Mouse (Mus musculus) layer of hippocampus, postnatal 36 days (tissue): Measurements from ENCODE around the gene Tmem18. TPM values are rescaled to one million over a fixed set of nuclear protein-coding genes. Genes with fewer than 3 reads are reported as not detected.

ENCODE experiments used
- DNase-seq, 2 experiments: peaks; one replicate each; pipeline ENCODE4 v3.0.0; 2022
- total RNA-seq, 2 experiments: library from RNA; stranded (reverse); gene quantifications; 2 replicates each; pipeline ENCODE4 v1.2.3; 2021

The Tmem18 gene
- total RNA-seq = 10 to 100 TPM; 37.4 to 39.3 TPM

DNA sequence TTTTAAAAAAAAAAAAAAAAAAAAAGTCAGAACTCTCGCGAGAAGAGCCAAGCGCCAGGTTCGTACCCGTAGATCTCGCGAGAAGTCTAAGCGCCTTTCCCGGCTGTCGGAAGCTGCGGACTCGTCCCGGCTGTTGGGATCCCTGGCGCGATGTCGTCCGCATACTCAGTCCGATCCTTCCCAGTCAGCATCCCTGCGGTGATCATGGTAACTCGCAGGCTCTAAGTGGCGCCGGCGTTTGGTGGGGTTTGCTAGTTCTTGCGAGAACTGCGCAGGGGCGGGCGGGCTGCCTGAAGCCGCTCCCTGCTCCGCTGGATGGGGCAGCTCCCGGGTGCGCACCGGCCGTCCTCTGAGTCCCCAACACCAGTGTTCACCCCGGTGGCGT is at the start of gene Tmem18:
TSS of gene Tmem18 (plus strand) at position 71 of the 385 bp plus-strand sequence.
- peak; percentile 75 to 84 for DNase-seq

DNA sequence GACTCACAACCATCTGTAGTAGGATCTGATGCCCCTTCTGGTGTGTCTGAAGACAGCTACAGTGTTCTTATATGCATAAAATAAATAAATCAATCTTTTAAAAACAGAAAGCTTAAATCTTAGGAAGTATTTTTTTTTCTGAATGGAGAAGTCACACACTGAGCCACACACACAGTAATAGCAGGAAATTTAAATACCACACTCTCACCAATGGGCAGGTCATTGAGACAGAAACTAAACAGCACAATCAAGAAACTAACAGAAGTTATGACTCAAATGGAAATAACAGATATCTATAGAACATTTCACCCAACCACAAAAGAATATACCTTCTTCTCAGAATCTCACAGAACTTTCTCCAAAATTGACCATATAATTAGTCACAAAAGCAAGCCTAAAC is 26.9 kb upstream of the Tmem18 start:
- no peak for DNase-seq

DNA sequence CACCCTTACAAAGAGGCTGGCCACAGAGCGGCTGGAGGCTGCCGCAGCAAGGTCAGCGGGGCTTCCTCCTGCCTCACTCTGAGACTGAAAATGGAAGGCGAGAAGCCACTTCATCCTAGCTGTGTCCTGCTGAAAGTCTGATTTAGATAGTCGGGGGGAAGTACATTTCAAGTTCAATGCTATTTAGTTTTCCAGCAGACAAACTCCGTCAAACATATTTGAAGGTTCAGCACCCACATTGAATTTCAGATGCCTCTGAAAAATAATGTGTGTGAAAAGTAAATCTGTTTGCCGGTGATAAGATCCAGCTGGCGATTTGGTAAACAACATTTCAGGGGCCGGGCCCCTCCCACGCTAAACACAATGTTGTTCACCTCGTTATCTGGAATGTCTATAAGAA is 22.8 kb upstream of the Tmem18 start:
- DNase-seq = no peak

DNA sequence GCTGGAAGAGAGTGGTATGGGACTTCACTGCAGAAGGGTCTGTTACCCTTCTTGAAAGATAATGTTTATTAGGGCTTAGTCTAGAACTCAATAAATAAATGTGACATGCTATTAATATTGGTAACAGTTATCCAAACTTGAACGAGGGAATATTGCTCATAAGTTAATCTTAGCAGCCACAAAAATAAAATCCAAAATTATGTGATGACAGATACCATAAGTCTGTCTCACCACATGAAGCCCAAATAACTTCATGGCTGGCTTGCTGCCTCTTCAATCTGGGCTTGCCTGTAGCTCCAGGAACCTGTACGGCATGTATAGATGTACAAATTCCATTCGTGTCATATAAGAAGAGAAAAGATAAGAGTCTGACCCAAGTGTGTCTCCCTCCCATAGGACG is 12.2 kb upstream of the Tmem18 start:
- no peak for DNase-seq

DNA sequence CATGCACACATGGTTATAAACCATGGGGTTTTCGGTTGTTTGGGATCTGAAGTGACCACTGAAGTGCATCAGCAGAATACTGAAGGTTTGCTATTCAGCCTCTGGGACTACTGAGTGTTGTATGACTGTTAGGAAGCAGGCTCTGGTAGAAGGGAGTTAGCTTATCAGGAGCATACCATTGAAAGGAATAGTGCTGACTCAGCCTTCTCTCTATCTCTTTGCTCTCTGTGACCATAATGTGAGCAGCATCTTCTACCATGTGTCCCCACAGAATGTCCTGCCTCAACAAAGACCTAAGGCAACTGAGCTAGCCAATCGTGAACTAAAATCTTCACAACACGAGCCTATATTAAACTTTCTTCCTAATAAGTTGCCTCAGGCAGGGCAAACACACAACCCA is 8.3 kb upstream of the Tmem18 start:
- no peak for DNase-seq

DNA sequence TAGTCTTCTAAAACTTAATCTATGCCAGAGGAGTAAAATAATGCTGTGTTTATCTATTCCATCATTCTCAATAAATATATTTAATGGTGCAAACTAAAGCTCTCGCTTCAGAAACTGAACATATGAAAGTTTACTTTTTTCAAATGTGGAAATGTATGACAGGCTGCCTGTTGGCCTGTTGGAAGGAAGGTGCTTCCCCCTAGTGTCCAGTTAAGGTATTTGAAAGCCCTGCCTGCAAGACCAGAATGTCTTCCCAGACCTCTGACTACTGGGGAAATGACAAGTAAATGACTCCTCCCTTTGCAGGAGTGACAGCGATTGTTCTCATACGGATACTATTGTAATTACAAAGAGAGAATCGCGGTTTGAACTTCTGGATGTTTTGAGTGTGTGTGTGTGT is 6.2 kb upstream of the Tmem18 start:
- peak; percentile 46 to 66 for DNase-seq

DNA sequence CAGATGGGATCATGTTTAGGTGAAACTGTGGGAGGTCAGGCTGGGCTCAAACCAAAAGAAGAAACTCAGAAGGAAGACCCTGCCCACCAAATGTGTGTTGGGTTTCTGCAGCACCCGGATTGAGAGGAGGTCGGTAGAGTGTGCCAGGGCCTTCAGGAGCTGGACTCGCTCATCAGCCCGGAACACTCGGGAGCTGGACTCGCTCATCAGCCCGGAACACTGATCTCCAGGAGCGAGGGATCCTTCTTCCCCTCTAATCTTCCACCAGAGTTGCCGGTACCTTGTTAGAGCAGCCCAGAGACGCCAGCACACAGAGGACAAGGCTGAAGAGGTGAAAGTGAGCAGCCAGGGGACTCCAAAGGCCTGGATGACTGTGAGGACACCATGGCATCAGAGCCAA is 2.9 kb upstream of the Tmem18 start:
- no peak for DNase-seq

DNA sequence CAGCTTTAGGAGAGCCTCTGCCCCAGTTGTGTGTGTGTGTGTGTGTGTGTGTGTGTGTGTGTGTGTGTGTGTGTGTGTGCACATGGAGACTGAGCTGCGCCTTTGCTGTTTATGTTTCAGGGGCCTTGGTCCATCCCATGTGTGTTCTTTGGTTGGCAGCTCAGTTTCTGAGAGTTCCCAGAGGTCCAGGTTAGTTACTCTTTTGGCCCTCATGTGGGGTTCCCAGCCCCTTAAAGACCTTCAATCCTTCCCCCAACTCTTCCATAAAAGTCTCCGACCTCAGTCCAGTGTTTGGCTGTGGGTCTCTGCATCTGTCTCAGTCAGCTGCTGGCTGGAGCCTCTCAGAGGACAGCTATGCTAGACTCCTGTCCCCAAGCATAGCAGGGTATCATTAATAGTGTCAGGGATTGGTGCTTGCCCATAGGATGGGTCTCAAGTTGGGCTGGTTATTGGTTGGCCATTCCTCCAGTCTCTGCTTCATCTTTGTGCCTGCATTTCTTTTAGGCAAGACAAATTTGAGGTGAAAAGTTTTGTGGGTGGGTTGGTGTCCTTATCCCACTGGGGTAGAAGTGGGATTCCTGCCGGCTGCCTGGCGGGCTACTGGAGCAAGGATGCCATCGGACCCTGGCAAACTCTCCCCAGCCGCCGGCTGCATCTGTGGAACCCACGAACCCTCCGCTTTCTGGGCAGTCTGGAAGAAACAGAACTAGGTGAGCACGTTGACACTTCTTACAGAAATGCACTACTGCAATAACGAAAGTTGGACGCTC is 455 bp upstream of the Tmem18 start:
- peak; percentile 14 to 20 for DNase-seq

DNA sequence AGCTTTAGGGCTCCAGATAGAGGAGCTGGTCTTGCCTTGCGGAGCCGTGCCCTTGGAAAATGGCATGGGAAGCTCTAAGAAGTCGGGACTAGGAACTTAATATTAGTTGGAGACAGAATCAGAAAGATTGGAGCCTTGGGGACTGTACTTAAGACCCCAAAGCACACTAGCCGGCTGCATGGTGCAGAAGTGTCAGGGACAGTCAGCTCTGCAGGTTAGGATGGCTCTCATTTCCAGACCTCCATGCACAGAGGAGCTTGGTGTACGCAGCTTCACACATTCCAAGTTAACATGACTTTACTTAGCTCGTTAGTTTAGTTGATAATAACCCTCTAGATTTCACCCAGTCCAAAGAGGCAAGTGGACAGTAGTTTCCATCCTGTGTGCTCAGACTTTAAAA is 637 bp downstream of the Tmem18 start:
- DNase-seq = no peak

DNA sequence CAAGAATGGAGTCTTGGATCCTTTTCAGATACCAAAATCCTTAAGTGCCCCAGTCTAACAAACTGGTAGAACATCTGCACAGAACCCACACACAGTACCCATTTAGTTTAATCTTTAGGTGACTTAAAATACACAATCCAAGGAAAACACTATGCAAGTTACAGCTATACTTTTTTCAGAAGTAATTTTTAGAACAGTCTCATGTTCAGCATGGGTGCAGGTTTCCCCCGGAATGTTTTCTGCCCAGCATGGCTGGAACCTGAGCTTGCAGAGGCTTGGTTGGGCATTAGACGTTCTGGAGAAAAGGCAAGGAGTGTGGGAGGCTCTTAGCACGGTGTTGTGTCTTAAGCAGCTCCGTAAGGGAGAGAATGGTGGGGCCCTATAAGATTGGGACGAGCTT is 7.6 kb downstream of the Tmem18 start:
- DNase-seq = no peak

DNA sequence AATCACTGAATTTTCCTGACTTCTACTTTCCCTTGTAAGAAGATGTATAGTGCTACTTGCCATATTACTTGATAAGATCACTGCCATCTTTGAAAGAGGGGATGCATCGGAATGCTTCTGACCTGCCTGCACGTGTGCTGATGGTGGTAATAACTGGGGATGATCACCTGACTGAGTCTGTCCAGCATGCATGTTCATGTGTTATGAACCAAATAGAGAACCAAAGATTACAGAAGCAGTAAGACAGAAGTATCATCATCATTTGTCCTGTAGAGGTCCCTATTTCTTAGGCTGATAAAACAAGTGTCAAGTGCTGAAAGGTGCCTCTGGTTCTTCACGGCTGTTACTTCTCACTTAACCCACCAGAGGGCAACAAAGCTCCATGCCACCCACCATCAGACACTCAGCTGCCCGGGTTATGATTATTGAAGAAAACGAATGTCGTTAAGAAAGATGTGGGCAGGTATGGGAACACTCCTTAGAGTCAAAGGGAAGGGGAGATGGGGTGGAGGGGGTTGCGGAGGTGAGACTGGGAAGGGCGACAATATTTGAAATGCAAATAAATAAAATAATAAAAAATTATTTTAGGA is 12.7 kb downstream of the Tmem18 start:
- peak; percentile 41 to 65 for DNase-seq

DNA sequence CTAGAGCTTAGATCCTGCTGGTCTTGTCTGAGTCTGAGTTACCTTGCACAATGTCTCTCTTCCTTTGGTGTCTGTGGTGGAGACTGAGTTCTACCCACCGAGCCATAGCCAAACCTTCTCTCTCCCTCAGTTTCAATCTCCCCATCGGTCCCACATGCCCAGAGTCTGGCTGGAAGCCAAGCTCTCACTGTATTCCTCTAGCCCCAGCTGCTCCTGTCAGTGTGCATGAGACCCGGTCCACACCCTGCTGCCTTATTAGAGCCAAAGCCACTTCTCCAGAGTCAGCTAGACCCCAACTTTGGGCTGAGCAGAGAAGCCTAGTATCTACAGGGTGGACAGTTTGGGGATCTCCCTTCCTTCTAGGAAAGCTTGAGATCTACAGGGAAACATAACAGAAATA is 14.7 kb downstream of the Tmem18 start:
- DNase-seq = no peak

DNA sequence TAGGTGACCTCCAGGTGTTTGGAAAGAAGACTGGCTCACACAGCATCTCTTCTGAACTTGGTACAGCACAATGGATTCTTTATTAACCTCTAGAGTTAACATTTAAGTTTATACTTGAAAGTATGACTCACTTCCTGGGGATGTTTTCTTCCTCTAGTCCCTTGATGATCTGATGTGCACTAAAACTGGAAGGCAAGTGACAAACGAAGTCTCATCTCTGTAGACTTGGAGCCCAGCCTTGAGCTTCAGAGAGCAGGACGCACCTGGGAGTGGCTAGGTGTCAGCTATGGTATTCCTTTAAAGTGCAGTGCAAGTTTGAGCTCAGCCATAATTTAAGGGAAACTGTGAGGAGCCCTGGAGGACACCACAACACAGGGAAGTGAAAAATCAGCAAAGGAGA is 15.2 kb downstream of the Tmem18 start:
- no peak for DNase-seq

DNA sequence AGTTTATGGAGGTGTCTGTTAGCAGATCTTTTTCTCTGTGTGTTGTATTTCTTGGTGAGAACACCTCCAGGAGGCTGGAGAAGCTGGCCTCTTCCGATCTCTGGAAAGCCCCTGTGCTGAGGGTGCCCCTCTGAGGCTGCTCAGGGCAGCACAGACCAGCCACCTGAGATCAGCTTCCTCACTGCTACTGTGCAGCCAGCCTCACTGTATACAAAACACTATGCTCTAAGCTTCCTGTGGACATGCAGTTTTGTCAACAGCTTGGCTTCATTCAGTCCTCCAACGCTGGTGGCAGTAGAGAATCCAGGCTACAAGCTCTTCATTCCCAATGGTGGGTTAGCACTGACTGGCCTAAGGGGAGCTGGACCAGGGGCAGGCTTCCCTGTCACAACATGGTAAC is 15.8 kb downstream of the Tmem18 start:
- no peak for DNase-seq

DNA sequence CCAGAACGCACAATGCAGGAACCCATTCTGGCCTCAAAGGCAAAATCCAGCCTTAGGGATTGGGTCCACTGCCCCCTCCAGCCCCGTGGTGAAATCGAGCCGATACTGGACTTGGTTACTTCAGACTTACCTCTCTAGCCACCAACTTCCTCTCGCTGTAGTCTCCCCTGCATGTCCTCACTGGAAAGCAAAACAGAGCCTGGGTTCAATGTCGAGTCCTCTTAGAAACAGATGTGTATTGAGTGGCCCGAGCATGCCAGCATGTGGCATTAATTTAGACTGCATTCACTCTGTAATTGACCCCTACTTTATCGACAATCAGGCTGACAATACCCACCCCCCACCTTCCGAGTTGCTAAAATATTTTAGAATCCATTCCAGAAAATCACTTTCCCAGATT is 19.8 kb downstream of the Tmem18 start:
- no peak for DNase-seq

DNA sequence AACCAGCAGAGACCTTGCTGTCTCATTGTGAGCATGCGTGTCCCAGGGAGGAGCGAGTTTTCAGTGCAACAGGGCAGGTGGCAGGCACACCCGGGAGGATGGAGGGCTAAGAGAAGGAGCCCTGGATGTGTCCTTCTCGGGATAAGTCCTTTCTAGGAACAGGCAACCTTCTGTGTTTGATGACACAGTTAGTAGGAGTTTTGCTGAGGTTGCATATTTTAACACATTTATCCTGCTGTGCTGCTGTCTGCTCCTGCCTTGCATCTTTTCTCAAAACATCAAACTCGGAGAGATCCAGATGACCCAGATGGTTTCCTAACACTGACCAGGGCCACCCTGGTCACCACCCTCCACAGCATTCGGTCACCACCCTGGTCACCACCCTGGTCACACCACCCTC is 20.6 kb downstream of the Tmem18 start:
- DNase-seq = no peak

DNA sequence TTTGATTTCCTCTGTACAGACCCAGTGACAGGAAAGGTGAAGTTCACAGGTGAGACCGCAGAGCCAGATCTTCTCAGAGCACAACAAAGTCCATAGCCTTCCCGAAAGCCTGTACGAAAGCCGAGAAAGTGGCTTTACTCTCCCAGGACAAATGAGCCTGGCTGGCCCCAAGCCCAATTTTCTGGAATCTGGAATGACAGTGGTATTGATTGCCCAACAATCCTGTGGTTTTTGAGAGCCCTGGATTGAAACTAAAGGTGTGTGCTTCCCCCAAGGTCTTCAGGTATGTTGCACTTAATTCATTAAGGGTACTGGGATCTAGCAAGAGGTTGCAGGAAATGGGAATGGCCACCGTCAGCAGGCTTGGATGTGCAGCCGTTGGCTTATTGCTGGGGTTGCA is 21.7 kb downstream of the Tmem18 start:
- no peak for DNase-seq

DNA sequence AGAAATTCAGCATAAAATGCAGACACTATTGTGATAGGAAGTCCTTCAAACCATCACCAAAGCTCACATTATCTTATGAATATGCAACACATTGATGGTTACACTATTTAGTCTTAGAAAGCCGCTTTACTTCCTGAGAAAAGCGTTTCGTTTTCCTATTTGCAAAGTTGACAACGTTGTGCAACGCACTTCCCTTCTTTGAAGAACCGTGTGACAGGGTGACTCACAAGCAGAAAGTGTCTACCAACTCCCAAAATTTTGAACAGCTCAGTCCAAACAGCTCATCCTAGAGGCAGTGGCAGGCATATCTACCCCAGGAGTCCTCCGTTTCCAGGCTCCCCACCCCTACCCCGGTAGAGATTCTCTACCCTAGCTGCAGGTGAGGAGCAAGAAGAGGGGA is 22.5 kb downstream of the Tmem18 start:
- DNase-seq = no peak

DNA sequence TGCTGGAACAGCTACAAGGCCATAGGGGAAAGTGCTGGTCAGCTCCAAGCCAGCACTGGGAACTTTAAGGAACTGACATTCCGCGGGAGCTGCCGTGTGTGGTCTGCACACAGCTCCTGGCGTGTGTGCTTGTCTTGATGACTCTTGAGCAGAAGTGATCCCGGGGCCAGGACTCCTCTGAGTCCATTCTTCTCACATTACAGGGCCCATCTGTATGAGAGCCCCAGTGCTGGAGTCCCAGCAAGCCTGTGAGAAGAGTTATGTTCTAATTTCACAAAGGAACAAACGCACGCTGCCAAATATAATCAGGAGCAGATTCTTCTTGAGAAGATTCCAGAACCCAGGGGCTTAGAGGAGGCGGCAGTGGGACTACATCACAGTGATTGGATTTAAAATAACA is 34.2 kb downstream of the Tmem18 start:
- no peak for DNase-seq

DNA sequence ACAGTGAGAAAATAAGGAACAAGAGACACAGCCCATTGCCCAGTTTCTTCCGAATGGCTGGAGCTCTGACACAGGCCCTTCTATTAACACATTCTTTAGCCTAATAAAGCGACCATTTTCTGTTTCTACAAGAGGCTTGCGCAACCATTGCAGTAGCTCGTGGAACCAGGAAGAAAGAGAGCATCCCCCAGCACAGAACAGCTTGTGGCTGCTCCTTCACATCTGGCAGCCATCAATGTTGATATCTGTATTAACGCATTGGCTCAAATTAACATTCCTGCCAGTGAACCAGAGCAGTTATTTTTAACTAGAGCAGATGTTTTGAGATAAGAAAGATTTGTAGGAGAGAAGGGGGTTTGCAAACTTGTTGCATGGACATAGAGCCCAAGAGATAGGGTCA is 44.2 kb downstream of the Tmem18 start:
- DNase-seq = no peak

DNA sequence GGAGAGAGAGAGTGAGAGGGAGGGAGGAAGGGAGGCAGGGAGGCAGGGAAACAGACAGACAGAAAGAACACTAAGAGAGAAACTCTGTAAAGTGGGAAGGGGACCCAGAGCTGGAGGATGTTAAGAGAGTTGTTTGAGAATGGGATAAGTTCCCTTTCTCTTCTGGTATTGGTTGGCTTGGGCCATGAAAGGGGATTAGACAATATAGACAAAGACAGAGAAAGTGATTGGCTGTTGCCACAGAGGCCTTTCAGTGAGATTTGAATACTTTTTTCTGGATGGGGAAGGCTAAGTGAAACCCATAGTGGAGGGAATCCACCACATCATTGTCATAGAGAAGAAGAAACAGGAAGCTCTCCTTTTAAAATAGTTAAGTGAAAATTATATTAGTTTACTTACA is 50.3 kb downstream of the Tmem18 start:
- DNase-seq = no peak
